Mouse (Mus musculus) brain, embryonic 14.5 days (tissue): ENCODE measurements around the gene Atg7.

Experiments
- CTCF ChIP-seq: fragments of 200-500 bp; IDR thresholded peaks from 2 replicates; pipeline ENCODE4 v1.5.1; 2012; ENCODE audit warnings: inconsistent platforms, mild to moderate bottlenecking, moderate library complexity, borderline replicate concordance; ENCODE audit not compliant: insufficient read depth, insufficient read length; ENCODE audit errors: extremely low read depth
- POLR2A ChIP-seq: fragments of 200-500 bp; IDR thresholded peaks from 2 replicates; pipeline ENCODE4 v1.6.1; 2012; ENCODE audit warnings: mild to moderate bottlenecking, inconsistent platforms, borderline replicate concordance; ENCODE audit not compliant: poor library complexity, insufficient read depth, insufficient read length, severe bottlenecking; ENCODE audit errors: extremely low read depth

GRCm38 (mm10) chr6:114780583-114780982, 137.7 kb downstream of the Atg7 start:
- TF ChIP-seq CTCF: no peak
- TF ChIP-seq POLR2A: no peak
